Mouse (Mus musculus) myocyte (in vitro differentiated cells): ENCODE measurements around the gene Plcg1. TPM values are rescaled to one million over a fixed set of nuclear protein-coding genes. Genes with fewer than 3 reads are reported as not detected.

Experiments
- H3K27me3 ChIP-seq: one replicate; pipeline ENCODE4 v1.6.1; 2011; ENCODE audit not compliant: control insufficient read depth, insufficient read depth, insufficient read length
- H3K36me3 ChIP-seq: one replicate; pipeline ENCODE4 v1.6.1; 2011; ENCODE audit not compliant: control insufficient read depth, insufficient read depth
- H3K4me2 ChIP-seq: one replicate; pipeline ENCODE4 v1.6.1; 2011; ENCODE audit warnings: low read depth, control low read depth
- H3K4me3 ChIP-seq: one replicate; pipeline ENCODE4 v1.5.1; 2011; ENCODE audit warnings: mild to moderate bottlenecking, control low read depth, moderate library complexity
- H3K79me2 ChIP-seq: one replicate; pipeline ENCODE4 v1.6.1; 2011; ENCODE audit not compliant: control insufficient read depth, insufficient read depth
- H3ac ChIP-seq: one replicate; pipeline ENCODE4 v1.6.1; 2011; ENCODE audit not compliant: control insufficient read depth, insufficient read length
- CEBPB ChIP-seq: IDR thresholded peaks from 2 replicates; pipeline ENCODE4 v1.6.1; 2011; ENCODE audit warnings: mild to moderate bottlenecking, moderate library complexity; ENCODE audit not compliant: poor library complexity, insufficient read depth, severe bottlenecking
- E2F4 ChIP-seq: IDR thresholded peaks from one replicate; pipeline ENCODE4 v1.6.1; 2011; ENCODE audit warnings: mild to moderate bottlenecking, control low read depth, moderate library complexity; ENCODE audit not compliant: insufficient read depth
- MAX ChIP-seq: IDR thresholded peaks from one replicate; pipeline ENCODE4 v1.6.1; 2011; ENCODE audit warnings: low read depth, mild to moderate bottlenecking, control low read depth
- MYOD1 ChIP-seq, 3 experiments: IDR thresholded peaks; one replicate each; pipeline ENCODE4 v1.6.1; 2011; ENCODE audit warnings: control low read depth in 2 of 3, low read depth in 2 of 3, mild to moderate bottlenecking in 2 of 3, moderate library complexity in 1 of 3; ENCODE audit not compliant: insufficient read length in 2 of 3, control insufficient read depth in 1 of 3
- MYOG ChIP-seq, 3 experiments: IDR thresholded peaks; one replicate each; pipeline ENCODE4 v1.6.1; 2011; ENCODE audit warnings: control low read depth in 2 of 3, low read depth in 2 of 3, mild to moderate bottlenecking in 2 of 3; ENCODE audit not compliant: insufficient read length in 2 of 3, control insufficient read depth in 1 of 3, insufficient read depth in 1 of 3
- POLR2A ChIP-seq: IDR thresholded peaks from one replicate; pipeline ENCODE4 v1.6.1; 2011; ENCODE audit warnings: low read depth, mild to moderate bottlenecking, control low read depth, moderate library complexity; ENCODE audit not compliant: insufficient read length
- POLR2AphosphoS2 ChIP-seq: IDR thresholded peaks from one replicate; pipeline ENCODE4 v1.6.1; 2011; ENCODE audit warnings: low read depth, control low read depth; ENCODE audit not compliant: insufficient read length
- REST ChIP-seq: IDR thresholded peaks from one replicate; pipeline ENCODE4 v1.6.1; 2011; ENCODE audit warnings: mild to moderate bottlenecking, control low read depth, moderate library complexity; ENCODE audit not compliant: insufficient read depth, insufficient read length
- SRF ChIP-seq: IDR thresholded peaks from one replicate; pipeline ENCODE4 v1.6.1; 2011; ENCODE audit warnings: low read depth; ENCODE audit not compliant: control insufficient read depth, insufficient read length
- TCF12 ChIP-seq: IDR thresholded peaks from one replicate; pipeline ENCODE4 v1.6.1; 2011; ENCODE audit warnings: mild to moderate bottlenecking, control low read depth; ENCODE audit not compliant: poor library complexity, insufficient read depth, severe bottlenecking
- TCF3 ChIP-seq: IDR thresholded peaks from one replicate; pipeline ENCODE4 v1.6.1; 2011; ENCODE audit warnings: low read depth, control low read depth; ENCODE audit not compliant: insufficient read length
- USF1 ChIP-seq: IDR thresholded peaks from one replicate; pipeline ENCODE4 v1.6.1; 2011; ENCODE audit warnings: low read depth, mild to moderate bottlenecking, control low read depth, moderate library complexity
- polyA plus RNA-seq: library from polyadenylated mRNA; unstranded; fragments of >200 nt; fragmentation: generic; extraction: Trizol; gene quantifications from one replicate; pipeline ENCODE4 v1.2.1, GENCODE M21; 2012; ENCODE audit warnings: missing spikeins

Gene Plcg1
- 36.6 TPM for polyA plus RNA-seq

DNA sequence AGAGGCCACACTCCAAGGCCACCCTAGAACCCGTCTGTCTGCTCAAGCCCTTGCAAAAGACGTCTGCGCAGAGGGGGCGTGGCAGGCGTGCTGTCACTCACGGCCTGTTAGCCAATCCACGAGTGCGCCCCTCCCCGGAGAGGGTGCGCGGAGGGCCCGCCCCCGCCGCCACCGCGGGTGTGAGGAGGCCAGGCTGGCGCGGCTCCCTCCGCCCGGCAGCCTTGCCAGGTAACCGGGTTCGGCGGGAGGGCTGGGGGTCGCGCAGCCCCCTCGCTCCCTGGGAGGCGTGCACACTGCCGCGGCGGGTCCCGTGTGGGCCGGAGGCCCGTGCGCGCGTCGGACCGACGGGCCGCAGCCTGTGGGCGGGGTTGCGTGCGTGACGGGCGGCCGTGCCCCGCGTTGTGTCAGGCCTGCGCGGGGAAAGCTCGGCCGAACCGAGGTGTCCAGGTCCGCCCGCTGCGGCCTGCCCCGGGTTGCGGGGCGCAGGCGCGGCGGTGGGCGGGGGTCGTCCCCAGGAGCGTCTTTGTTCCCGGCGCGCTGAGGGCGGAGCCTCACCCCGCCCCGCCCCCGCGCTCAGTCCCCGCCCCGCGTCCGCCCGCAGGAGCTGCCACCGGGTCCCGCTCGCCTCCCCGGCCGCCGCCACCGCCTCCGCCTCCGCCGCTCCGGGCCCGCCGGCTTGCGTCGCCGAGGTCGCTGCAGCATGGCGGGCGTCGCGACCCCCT lies at the start of gene Plcg1:
Gene Plcg1, plus strand, starts transcription at position 184 of the 722 bp plus-strand sequence.
- peaks cover 46% of the 10 kb centered on the region for H3K79me2 ChIP-seq
- peak within 1 kb of the TSS; percentile 62 for H3ac ChIP-seq
- H3K4me3 ChIP-seq = peak within 1 kb of the TSS; percentile 67
- no peaks in the 10 kb centered on the region for H3K36me3 ChIP-seq
- peak in 1 of 3 experiments; percentile 26 for TF ChIP-seq MYOD1 (IDR thresholded peaks at IDR 0.05; ENCODE audit: control insufficient read depth in 1 of 3, insufficient read length in 2 of 3, low read depth in 2 of 3)
- no peak for TF ChIP-seq REST
- TF ChIP-seq MYOG (IDR thresholded peaks at IDR 0.05; ENCODE audit: control insufficient read depth in 1 of 3, insufficient read depth in 1 of 3, insufficient read length in 2 of 3, low read depth in 2 of 3) = peak in 1 of 3 experiments; percentile 25
- TF ChIP-seq POLR2A = peak; percentile 74
- peak; percentile 59 for TF ChIP-seq POLR2AphosphoS2
- TF ChIP-seq USF1 = no peak
- no peak for TF ChIP-seq TCF3
- H3K27me3 ChIP-seq = no peaks in the 10 kb centered on the region
- peak within 1 kb of the TSS; percentile 91 for H3K4me2 ChIP-seq

GRCm38 (mm10) chr2:160700271-160700670 lies 30.8 kb upstream of the Plcg1 start:
- TF ChIP-seq TCF12 (no peak), MYOD1 (IDR thresholded peaks at IDR 0.05; ENCODE audit: control insufficient read depth in 1 of 3, insufficient read length in 2 of 3, low read depth in 2 of 3) (no peak), SRF (no peak), MAX (no peak), USF1 (no peak), POLR2A (no peak), REST (no peak), TCF3 (no peak), POLR2AphosphoS2 (no peak), MYOG (IDR thresholded peaks at IDR 0.05; ENCODE audit: control insufficient read depth in 1 of 3, insufficient read depth in 1 of 3, insufficient read length in 2 of 3, low read depth in 2 of 3) (no peak), CEBPB (no peak), E2F4 (no peak)
- Histone ChIP-seq H3ac (no peak overlapping the region), H3K27me3 (no peaks in the 10 kb centered on the region), H3K79me2 (no peaks in the 10 kb centered on the region), H3K4me2 (no peak overlapping the region), H3K4me3 (no peak overlapping the region), H3K36me3 (peaks cover 72% of the 10 kb centered on the region)

DNA sequence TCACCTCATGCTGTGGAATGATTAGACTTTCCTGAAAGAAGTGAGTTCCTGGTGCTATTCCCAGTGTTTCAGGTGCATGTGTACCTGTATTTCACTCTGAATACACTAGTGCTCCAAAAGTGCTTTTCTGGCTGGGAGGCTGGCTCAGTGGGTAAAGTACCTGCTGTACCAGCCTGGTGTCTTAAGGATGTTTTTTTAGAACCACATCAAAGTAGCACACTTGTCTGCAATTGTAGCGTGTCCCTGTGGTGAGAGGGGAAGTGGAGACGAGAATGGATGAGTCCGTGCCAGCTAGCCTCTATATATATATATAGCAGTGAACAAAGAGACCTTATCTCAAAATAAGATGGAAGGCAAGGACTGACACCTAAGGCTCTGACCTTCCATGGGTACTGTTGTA lies 29.5 kb upstream of the Plcg1 start:
- peaks cover 74% of the 10 kb centered on the region for H3K36me3 ChIP-seq
- no peaks in the 10 kb centered on the region for H3K27me3 ChIP-seq
- H3K79me2 ChIP-seq = no peaks in the 10 kb centered on the region
- H3K4me3 ChIP-seq = no peak overlapping the region
- H3ac ChIP-seq = no peak overlapping the region
- no peak overlapping the region for H3K4me2 ChIP-seq
- no peak for TF ChIP-seq TCF12
- TF ChIP-seq CEBPB = no peak
- no peak for TF ChIP-seq TCF3
- TF ChIP-seq MYOG (IDR thresholded peaks at IDR 0.05; ENCODE audit: control insufficient read depth in 1 of 3, insufficient read depth in 1 of 3, insufficient read length in 2 of 3, low read depth in 2 of 3) = no peak

DNA sequence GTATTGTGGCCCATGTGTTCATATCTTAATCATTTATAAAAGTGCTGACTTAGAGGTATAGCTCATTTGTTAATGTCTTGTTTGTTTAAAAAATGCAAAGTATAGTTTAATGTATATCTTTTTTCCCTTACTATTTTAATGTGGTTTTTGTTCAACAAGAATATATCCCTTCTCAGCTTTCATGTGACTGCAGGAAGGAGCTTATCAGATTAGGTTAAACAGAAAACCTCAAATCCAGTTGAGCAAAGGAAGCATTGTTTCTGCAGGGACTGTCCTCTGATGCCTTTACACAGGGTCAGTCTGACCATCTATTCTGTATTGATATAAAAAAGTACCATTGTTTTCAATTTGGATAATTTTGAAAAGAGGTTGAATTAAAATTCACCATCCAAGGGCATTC lies 28.3 kb upstream of the Plcg1 start:
- peaks cover 68% of the 10 kb centered on the region for H3K36me3 ChIP-seq
- H3K4me2 ChIP-seq = no peak overlapping the region
- no peak overlapping the region for H3ac ChIP-seq
- no peaks in the 10 kb centered on the region for H3K79me2 ChIP-seq
- TF ChIP-seq E2F4 (no peak), TCF3 (no peak), SRF (no peak), MYOG (IDR thresholded peaks at IDR 0.05; ENCODE audit: control insufficient read depth in 1 of 3, insufficient read depth in 1 of 3, insufficient read length in 2 of 3, low read depth in 2 of 3) (no peak)
- no peak overlapping the region for H3K4me3 ChIP-seq
- H3K27me3 ChIP-seq = no peaks in the 10 kb centered on the region

DNA sequence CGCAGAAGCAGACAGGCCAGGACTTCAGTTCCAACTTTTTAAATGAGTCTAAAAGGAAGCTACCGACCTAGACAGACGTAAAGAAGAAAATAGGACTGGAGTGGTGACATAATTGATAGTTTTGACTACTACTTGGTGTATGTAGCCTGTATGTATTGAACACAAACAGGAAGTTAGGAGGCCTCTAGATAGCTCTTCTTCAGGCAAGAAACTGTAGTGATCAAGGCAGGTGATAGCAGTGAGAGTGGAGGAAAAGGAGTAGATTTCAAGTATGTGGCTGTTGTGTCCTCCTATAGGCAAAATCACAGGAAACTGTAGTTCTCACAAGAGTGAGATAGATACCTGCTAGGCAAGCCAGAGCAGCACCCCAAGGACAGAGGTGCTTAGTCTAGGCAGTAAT lies 23.4 kb upstream of the Plcg1 start:
- no peaks in the 10 kb centered on the region for H3K27me3 ChIP-seq
- TF ChIP-seq POLR2AphosphoS2 = no peak
- no peak overlapping the region for H3ac ChIP-seq
- H3K79me2 ChIP-seq = no peaks in the 10 kb centered on the region
- no peak overlapping the region for H3K4me3 ChIP-seq
- H3K36me3 ChIP-seq = peaks cover 69% of the 10 kb centered on the region
- no peak overlapping the region for H3K4me2 ChIP-seq
